Mouse (Mus musculus) midbrain, embryonic 12.5 days (tissue): ENCODE results near the gene 4930452B06Rik. TPM values are rescaled to one million over a fixed set of nuclear protein-coding genes. Genes with fewer than 3 reads are reported as not detected.
A peak's percentile ranks its signal among the peaks of the same experiment; 100 is the strongest.

Experiments
- ATAC-seq: fragments of 200-750 bp; cut with Nextera tagmentation; 2 replicates; pipeline ENCODE4 v1.8.0; 2017; ENCODE audit warnings: low read depth, moderate TSS enrichment, moderate library complexity; ENCODE audit not compliant: low FRiP score
- H3K27ac ChIP-seq: fragments of 300-500 bp; sonication (generic); replicated peaks from 2 replicates; pipeline ENCODE4 v1.5.1; 2016; ENCODE audit warnings: mild to moderate bottlenecking
- H3K27me3 ChIP-seq: fragments of 300-500 bp; sonication (generic); 2 replicates; pipeline ENCODE4 v1.6.1; 2016; ENCODE audit warnings: mild to moderate bottlenecking
- H3K36me3 ChIP-seq: fragments of 300-500 bp; sonication (generic); 2 replicates; pipeline ENCODE4 v1.6.1; 2016
- H3K4me1 ChIP-seq: fragments of 300-500 bp; sonication (generic); 2 replicates; pipeline ENCODE4 v1.6.1; 2016
- H3K4me2 ChIP-seq: fragments of 300-500 bp; sonication (generic); replicated peaks from 2 replicates; pipeline ENCODE4 v1.6.1; 2016; ENCODE audit warnings: mild to moderate bottlenecking, moderate library complexity
- H3K4me3 ChIP-seq: fragments of 300-500 bp; sonication (generic); 2 replicates; pipeline ENCODE4 v1.5.1; 2016; ENCODE audit warnings: mild to moderate bottlenecking
- H3K9ac ChIP-seq: fragments of 300-500 bp; sonication (generic); replicated peaks from 2 replicates; pipeline ENCODE4 v1.6.1; 2016; ENCODE audit warnings: mild to moderate bottlenecking, moderate library complexity
- H3K9me3 ChIP-seq: fragments of 300-500 bp; sonication (generic); 2 replicates; pipeline ENCODE4 v1.6.1; 2016; ENCODE audit warnings: mild to moderate bottlenecking
- WGBS: fragments of 180-500 bp; shearing (Covaris S2); methylation state at CpG from one replicate; pipeline ENCODE4 v1.1.7; 2016; 5-methylcytosine and 5-hydroxymethylcytosine counted together
- polyA plus RNA-seq: library from polyadenylated mRNA; unstranded; fragments of >200 nt; fragmentation: Nextera tagmentation; extraction: Ambion mirVana; gene quantifications from 2 replicates; pipeline ENCODE4 v1.2.1, GENCODE M21; 2016

4930452B06Rik gene
- polyA plus RNA-seq, result 9.1 and 9.8 TPM in 2 replicates

DNA sequence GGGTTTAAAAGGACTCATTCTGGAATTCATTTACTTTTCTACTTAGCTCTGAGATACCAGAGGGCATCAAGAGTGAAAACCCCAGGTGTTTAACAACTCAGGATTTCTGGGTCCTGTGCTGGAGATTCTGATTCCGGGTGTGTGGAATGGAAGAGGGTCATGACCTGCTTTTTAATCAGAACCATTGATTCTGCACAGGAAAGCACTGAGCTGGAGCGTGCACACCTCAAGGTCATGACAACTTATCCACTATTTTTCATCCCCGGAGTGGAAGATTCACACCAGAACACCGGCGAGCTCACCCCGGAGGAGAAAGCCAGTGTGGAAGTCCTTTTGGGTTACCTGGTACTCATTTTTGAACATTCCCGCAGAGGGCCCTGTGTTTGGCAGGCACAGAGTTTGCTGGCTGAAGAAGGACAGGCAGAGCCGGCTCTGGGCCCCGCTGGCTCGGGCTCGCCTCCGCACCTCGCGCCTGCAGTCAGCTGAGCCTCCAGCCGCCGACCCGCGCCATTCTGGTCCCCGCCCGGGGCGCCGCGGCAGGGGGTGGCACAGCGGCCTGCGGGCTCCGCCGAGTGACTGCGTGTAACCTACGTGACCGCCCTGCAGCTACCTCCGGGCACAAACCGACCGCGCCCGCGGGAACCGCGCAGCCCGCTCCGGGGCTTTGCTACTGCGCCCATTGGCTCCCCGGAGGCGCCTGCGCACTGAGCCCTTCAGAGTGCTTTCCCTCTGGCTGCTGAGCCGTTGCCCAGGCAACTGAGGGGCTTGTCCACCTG, at the start of gene 4930452B06Rik:
TSS of gene 4930452B06Rik (minus strand) at position 605 of the 776 bp plus-strand sequence.
- peak; percentile 99 for ATAC-seq
- H3K9ac ChIP-seq, result peak within 1 kb of the TSS; percentile 74
- H3K4me1 ChIP-seq, result peaks cover 8% of the 10 kb centered on the region; the same call in 1 of the 2 replicates
- peak within 1 kb of the TSS; percentile 74 for H3K4me3 ChIP-seq
- no peak within 1 kb of the TSS for H3K27ac ChIP-seq
- 2% methylated on average over 44 of the region's 45 CpGs for whole genome bisulfite sequencing
- H3K36me3 ChIP-seq, result no peaks in the 10 kb centered on the region
- H3K9me3 ChIP-seq, result no peaks in the 10 kb centered on the region
- peak within 1 kb of the TSS; percentile 67 for H3K4me2 ChIP-seq
- 0 out of 2 replicates have a peak, but pooled peaks cover 3% of the 10 kb centered on the region for H3K27me3 ChIP-seq

DNA sequence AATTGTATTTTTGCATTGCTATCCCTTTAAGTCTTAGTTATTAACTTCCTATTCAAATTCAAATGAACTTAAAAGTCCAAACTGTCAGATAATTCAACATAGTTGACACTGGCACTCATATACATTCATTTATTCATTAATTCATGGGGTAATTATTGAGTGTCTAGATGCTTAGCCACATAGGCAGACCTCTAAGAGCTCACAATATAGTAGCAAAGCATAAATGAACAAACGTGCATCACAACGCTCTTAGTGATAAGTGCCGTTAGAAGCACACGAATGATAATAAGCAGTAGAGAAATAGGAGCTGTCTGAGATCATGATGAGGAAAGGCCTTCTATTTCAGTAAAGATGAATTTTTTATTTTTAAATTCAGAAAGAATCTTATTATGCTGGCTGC, 46.6 kb upstream of the 4930452B06Rik start:
- H3K9ac ChIP-seq, result no peak overlapping the region
- no peaks in the 10 kb centered on the region for H3K36me3 ChIP-seq
- H3K27ac ChIP-seq, result no peak overlapping the region
- H3K27me3 ChIP-seq, result no peaks in the 10 kb centered on the region
- no peaks in the 10 kb centered on the region for H3K4me1 ChIP-seq
- ATAC-seq, result no peak
- H3K4me3 ChIP-seq, result no peak overlapping the region
- no peak overlapping the region for H3K4me2 ChIP-seq
- WGBS, result 68% methylated on average over 4 of the region's 4 CpGs
- H3K9me3 ChIP-seq, result no peaks in the 10 kb centered on the region

DNA sequence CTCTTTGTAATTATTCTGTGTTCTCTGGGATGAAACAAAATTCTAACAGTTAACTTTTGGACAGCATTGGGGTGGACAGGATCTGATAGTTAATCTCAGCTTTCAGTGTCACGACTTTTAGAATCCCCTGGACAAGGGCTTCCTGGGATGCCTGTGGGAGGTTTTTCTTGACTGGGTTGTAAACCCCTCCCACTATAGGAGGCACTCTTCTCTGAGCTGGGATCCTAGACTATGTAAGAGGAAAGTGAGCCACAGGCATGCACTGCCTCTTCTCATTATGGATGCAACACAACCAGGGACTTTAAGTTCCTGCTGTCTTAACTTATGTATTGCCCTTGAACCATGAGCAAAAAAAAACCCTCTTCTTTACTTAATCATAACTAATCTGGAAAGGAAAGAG, 23.4 kb upstream of the 4930452B06Rik start:
- Histone ChIP-seq H3K9ac (no peak overlapping the region), H3K27ac (no peak overlapping the region), H3K36me3 (no peaks in the 10 kb centered on the region), H3K4me3 (no peak overlapping the region), H3K9me3 (no peaks in the 10 kb centered on the region), H3K27me3 (no peaks in the 10 kb centered on the region), H3K4me1 (no peaks in the 10 kb centered on the region), H3K4me2 (no peak overlapping the region)
- ATAC-seq, result no peak
- 6% methylated on average over 1 of the region's 1 CpGs for WGBS

DNA sequence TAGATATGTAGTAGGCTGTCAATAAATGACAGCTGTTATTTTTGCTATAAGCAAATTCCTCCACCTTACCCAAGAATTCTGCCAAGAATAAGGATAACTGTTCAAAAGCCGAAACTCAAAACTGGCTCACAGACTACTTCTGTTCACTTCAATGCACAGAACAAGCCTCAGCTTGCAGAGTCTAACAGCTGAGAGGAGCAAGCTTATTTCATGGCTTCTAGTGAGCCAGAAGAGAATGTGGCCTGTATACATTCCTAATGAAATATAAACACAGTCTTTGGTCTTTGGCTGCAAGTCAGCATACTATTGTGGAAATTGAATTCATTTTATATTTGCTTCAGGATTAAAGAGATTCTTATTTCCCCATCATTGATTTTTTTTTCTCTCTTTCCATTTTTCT, 22.4 kb upstream of the 4930452B06Rik start:
- H3K4me2 ChIP-seq, result no peak overlapping the region
- H3K4me1 ChIP-seq, result no peaks in the 10 kb centered on the region
- 62% methylated on average over 1 of the region's 1 CpGs for WGBS
- H3K27me3 ChIP-seq, result no peaks in the 10 kb centered on the region
- H3K4me3 ChIP-seq, result no peak overlapping the region
- H3K36me3 ChIP-seq, result no peaks in the 10 kb centered on the region
- H3K27ac ChIP-seq, result no peak overlapping the region
- no peak overlapping the region for H3K9ac ChIP-seq
- no peak for ATAC-seq
- no peaks in the 10 kb centered on the region for H3K9me3 ChIP-seq

DNA sequence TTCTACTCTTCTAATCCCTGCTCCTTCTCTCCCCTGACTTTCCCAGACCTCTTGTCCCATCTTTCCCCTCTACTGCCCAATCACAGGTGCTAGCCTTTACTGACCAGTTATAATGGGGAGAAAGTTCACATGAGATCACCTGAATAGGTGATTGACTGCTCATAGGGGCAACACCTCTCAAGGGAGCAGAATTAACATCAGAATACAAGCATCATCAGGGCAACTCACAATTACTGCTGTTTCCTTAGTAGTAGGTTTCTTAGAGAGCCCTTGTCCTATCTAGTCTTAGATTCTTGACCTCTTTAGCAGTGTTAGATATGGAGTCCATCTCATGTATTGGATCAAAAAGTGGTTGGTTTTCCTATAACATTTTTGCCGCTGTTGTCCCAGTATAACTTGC, 20.1 kb upstream of the 4930452B06Rik start:
- no peak overlapping the region for H3K9ac ChIP-seq
- H3K27me3 ChIP-seq, result no peaks in the 10 kb centered on the region
- no peak for ATAC-seq
- no peaks in the 10 kb centered on the region for H3K36me3 ChIP-seq
- no peak overlapping the region for H3K4me3 ChIP-seq
- no peak overlapping the region for H3K4me2 ChIP-seq
- no peaks in the 10 kb centered on the region for H3K9me3 ChIP-seq
- no peak overlapping the region for H3K27ac ChIP-seq
- no peaks in the 10 kb centered on the region for H3K4me1 ChIP-seq
- WGBS, result 86% methylated on average over 1 of the region's 1 CpGs

DNA sequence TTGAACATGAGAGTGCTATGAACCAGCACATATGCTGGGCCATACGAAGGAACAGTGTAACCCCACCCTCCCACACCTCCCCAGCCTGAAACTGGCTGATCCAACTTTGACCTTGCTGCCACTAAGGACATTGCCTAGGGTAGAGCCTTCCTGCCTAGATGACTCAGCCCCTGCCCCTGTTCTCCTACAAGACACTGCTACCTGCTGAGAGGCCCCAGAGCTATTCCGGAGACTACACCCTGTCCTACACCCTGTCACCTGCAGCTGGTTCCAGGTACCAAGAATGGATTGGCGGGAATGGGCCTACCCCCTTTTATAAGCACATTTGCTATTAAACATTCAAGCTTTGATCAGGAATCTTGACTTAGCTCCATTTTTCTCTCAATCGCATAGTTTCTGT, 13.9 kb upstream of the 4930452B06Rik start:
- Histone ChIP-seq H3K4me2 (no peak overlapping the region), H3K36me3 (no peaks in the 10 kb centered on the region), H3K4me3 (no peak overlapping the region), H3K27ac (no peak overlapping the region), H3K4me1 (0 out of 2 replicates have a peak, but pooled peaks cover 3% of the 10 kb centered on the region), H3K9me3 (no peaks in the 10 kb centered on the region), H3K27me3 (no peaks in the 10 kb centered on the region), H3K9ac (no peak overlapping the region)
- 94% methylated on average over 4 of the region's 4 CpGs for WGBS
- ATAC-seq, result no peak

DNA sequence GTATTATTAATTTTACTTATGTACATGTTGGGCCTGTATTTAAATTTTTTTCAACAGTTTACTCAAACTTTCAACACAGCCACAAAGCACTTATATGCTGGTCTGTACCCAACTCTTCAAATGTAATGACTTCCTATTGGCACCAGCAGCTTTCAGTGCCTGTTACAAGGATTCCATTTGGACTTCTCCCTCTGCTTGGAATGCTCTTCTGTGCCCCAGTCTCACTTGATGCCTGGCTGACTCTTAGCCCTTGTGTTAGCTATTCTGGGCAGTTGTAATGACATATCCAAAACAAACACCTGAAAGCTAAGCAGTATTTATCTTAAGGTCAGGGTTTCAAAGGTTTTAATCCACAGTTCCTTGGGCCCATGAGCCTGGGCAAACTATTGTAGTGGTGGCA, 5.7 kb downstream of the 4930452B06Rik start:
- no peak overlapping the region for H3K4me2 ChIP-seq
- no peak overlapping the region for H3K4me3 ChIP-seq
- ATAC-seq, result no peak
- no peaks in the 10 kb centered on the region for H3K36me3 ChIP-seq
- 0 out of 2 replicates have a peak, but pooled peaks cover 3% of the 10 kb centered on the region for H3K27me3 ChIP-seq
- H3K27ac ChIP-seq, result no peak overlapping the region
- H3K4me1 ChIP-seq, result peaks cover under 1% of the 10 kb centered on the region; the same call in 1 of the 2 replicates
- H3K9me3 ChIP-seq, result no peaks in the 10 kb centered on the region
- no peak overlapping the region for H3K9ac ChIP-seq

DNA sequence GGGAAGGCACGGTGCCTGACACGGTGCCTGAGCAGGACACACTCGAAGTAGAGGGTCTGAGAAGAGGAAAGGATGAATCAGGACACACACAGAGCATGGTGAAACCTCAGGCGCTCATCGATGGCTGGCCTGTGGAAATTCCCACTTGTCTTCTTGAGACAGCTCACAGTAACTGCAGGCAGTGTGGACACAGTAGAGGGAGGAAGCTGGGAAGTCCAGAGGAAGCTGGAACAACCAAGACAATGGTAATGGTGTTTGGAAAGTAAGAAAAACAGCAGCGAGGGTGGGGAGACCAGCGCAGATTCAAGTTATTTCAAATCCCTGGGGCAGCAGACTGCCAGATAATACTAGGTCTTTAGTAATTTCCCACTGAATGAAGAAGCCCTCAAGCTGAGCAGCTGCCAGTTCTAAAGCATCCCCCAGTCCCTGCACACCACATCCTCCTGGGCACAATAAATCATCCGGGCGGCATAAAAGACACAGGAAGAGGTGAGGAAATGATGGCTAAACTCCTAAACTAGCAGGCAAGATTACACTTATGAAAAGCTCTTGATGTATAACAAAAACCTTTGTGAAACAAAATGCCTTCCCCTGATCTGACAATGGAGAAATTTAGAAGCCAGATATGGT, 24.3 kb downstream of the 4930452B06Rik start:
- no peaks in the 10 kb centered on the region for H3K27me3 ChIP-seq
- no peak overlapping the region for H3K27ac ChIP-seq
- no peak overlapping the region for H3K4me3 ChIP-seq
- ATAC-seq, result no peak
- H3K9ac ChIP-seq, result no peak overlapping the region
- no peaks in the 10 kb centered on the region for H3K4me1 ChIP-seq
- WGBS, result 82% methylated on average over 9 of the region's 9 CpGs
- no peak overlapping the region for H3K4me2 ChIP-seq
- no peaks in the 10 kb centered on the region for H3K36me3 ChIP-seq
- H3K9me3 ChIP-seq, result no peaks in the 10 kb centered on the region

DNA sequence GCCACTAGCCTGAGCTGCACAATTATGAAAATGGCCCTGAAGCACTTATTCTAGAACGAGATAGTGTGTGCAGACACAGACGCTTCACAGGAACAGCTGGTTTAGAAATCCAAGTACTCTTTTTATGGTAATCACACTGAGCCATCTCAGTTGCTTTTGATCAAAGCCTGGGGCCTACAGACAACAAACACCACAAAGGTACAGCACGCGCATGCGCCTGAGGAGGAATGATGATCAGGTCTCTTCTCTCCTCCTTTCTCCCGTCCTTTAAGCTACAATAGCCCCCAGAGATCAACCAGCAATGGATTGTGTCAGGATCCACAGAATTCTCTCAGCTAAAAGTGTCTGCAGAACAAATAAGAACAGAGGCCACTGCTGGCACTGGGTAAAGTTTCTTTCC, 33.8 kb downstream of the 4930452B06Rik start:
- WGBS, result 82% methylated on average over 6 of the region's 6 CpGs
- no peak overlapping the region for H3K4me3 ChIP-seq
- no peak for ATAC-seq

DNA sequence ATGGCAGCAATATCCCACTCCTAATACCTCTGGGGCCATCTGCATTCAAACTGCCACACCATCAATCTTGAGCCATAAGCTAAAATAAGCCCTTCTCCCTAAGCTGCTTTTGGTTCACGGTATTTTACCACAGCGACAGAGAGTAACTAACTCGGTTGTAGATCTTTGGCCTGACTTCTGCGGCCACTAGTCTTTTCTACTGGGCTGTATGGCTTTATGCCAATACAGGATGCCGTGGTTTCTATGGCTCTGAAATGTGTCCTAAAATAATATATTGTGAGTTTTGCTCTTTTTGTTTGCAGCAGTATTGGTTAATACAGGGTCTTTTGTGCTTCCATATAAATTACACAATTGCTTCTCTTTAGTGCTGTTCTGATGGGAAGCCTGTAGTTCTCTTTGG, 37.6 kb downstream of the 4930452B06Rik start:
- Histone ChIP-seq H3K36me3 (no peaks in the 10 kb centered on the region), H3K4me3 (no peak overlapping the region), H3K27me3 (no peaks in the 10 kb centered on the region), H3K9me3 (no peaks in the 10 kb centered on the region), H3K4me1 (no peaks in the 10 kb centered on the region), H3K9ac (no peak overlapping the region), H3K4me2 (no peak overlapping the region), H3K27ac (no peak overlapping the region)
- WGBS, result 94% methylated on average over 5 of the region's 5 CpGs
- no peak for ATAC-seq

More for the DNA sequence above, 33.8 kb downstream of the 4930452B06Rik start:
- Histone ChIP-seq H3K9ac (no peak overlapping the region), H3K27ac (no peak overlapping the region), H3K36me3 (no peaks in the 10 kb centered on the region), H3K9me3 (no peaks in the 10 kb centered on the region), H3K4me1 (no peaks in the 10 kb centered on the region), H3K27me3 (no peaks in the 10 kb centered on the region), H3K4me2 (no peak overlapping the region)

DNA sequence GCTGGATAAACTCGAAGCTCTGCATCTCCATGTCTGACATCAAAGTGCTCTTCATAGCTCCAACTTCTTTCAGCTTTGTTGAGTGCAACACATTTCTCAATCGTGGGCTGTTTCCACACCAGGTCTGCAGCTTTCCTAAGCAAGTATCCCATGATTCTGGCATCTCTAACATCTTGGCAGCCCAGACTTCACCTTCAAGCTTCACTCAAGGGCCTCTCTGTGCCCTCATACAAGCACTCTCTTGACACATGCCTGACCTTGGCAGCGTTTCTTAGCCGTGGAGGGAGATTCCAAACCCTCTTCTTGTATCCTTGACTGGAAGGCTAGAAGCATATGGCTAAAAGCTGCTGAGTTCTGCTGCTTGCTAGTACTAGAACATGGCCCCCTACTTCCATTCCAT, 38.6 kb downstream of the 4930452B06Rik start:
- H3K4me1 ChIP-seq, result no peaks in the 10 kb centered on the region
- H3K36me3 ChIP-seq, result no peaks in the 10 kb centered on the region
- H3K9me3 ChIP-seq, result no peaks in the 10 kb centered on the region
- no peak overlapping the region for H3K27ac ChIP-seq
- ATAC-seq, result no peak
- H3K4me3 ChIP-seq, result no peak overlapping the region
- no peak overlapping the region for H3K4me2 ChIP-seq
- no peak overlapping the region for H3K9ac ChIP-seq
- 81% methylated on average over 4 of the region's 4 CpGs for WGBS
- H3K27me3 ChIP-seq, result no peaks in the 10 kb centered on the region

DNA sequence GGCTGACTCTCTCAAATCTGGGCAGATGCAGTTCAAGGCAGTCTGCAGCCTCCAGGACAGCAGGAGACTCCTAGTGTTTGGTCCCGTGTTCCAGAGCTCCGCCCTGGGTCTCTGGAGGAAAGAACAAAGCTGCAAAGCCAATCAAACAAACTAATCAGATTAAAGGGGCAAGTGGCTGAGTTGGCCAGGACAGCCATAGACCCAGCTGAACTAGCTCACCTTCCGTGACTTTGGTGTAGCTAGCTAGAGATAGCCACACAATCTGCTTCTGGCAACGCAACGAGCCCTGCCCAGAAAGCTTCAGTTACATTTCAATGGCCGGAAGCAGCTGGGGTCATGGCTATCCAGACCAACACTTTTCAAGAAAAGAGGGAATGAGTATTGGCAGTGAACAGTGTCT, 44.9 kb downstream of the 4930452B06Rik start:
- no peak for ATAC-seq
- no peak overlapping the region for H3K4me2 ChIP-seq
- H3K4me3 ChIP-seq, result no peak overlapping the region
- H3K9me3 ChIP-seq, result no peaks in the 10 kb centered on the region
- no peaks in the 10 kb centered on the region for H3K36me3 ChIP-seq
- no peaks in the 10 kb centered on the region for H3K4me1 ChIP-seq
- H3K27me3 ChIP-seq, result no peaks in the 10 kb centered on the region
- no peak overlapping the region for H3K27ac ChIP-seq
- WGBS, result 31% methylated on average over 6 of the region's 6 CpGs
- no peak overlapping the region for H3K9ac ChIP-seq
